Mouse (Mus musculus): ENCODE measurements at regions not wholly inside any gene's neighbourhood (a gene's known extent, or its start where the extent isn't known, plus 50 kb on each side); places are given as distances from the start of the nearest gene placed in this dataset.

DNA sequence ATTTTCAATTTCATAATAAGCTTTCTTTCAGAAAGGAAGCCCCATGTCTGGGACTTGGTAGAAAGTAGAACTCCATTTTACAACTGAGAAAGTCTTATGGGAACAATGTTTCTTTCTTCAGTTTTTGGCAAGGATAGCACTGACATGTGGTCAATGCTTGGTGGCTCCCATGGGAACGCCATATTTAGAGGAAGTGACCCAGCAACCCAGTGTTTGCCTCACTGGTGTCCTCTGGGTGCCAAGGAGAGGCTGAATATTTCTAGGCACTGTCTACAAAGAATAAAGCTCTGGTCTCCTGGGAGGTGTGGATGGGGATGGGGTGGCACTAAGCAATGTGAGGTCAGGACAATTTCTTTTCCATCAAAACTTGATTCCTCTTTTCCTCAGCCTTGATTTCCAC is 696.4 kb downstream of the Crisp4 start:
- TF ChIP-seq CTCF (IDR thresholded peaks at IDR 0.05; ENCODE audit: borderline replicate concordance, insufficient read depth, low read length) (no peak), POLR2A (IDR thresholded peaks at IDR 0.05; ENCODE audit: low read depth, low read length) (no peak)

Measured in embryonic fibroblast, embryonic 13.5 days (primary cell).